Mouse (Mus musculus): ENCODE results near the gene Hoxa2. TPM values are rescaled to one million over a fixed set of nuclear protein-coding genes. Genes with fewer than 3 reads are reported as not detected.

Hoxa2 gene
- total and polyA plus RNA-seq, 3 experiments: not detected

GRCm38 (mm10) chr6:52189172-52189591, 24.6 kb upstream of the Hoxa2 start:
- Histone ChIP-seq H3K9me3 (replicated peaks) (peaks cover 10% of the 10 kb centered on the region), H3K4me1 (ENCODE audit: insufficient read depth, low read depth, low read length) (no peaks in the 10 kb centered on the region), H3K4me3 (ENCODE audit: low read depth, low read length) (no peak overlapping the region), H3K36me3 (replicated peaks) (no peaks in the 10 kb centered on the region), H3K27me3 (ENCODE audit: insufficient read depth, low read length) (peaks cover 4% of the 10 kb centered on the region; the same call in 1 of the 2 replicates)
- TF ChIP-seq TAL1 (conservative IDR thresholded peaks at IDR 0.05; ENCODE audit: low read depth, low read length) (no peak), GATA1 (IDR thresholded peaks at IDR 0.05; ENCODE audit: borderline replicate concordance, low read length) (no peak)
- ATAC-seq (ENCODE audit: extremely low read depth, insufficient number of reproducible peaks, low FRiP score, poor library complexity, severe bottlenecking) (no peak), DNase-seq (ENCODE audit: low spot score) (no peak)

DNA sequence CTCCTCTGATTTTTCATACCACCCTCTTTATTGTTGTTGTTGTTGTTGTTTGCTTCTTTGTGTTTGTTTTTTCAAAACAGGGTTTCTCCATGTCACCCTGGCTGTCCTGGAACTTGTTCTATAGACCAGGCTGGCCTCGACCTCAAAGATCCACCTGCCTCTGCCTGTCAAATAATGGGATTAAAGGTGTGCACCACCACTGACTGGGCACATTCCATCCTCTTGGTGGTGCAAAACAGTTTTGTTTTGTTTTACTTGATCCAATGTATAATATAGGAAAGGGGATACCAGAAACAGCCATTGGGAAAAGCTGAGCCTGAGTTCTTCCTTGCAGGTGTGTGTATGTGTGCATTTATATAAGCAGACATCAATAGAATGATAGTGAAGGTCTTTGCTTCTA, 21.9 kb upstream of the Hoxa2 start:
- H3K4me3 ChIP-seq (ENCODE audit: low read depth, low read length): no peak overlapping the region
- peaks cover 4% of the 10 kb centered on the region; the same call in 1 of the 2 replicates for H3K9me3 ChIP-seq (replicated peaks)
- no peaks in the 10 kb centered on the region for H3K36me3 ChIP-seq (replicated peaks)
- DNase-seq (ENCODE audit: low spot score) (no peak), ATAC-seq (ENCODE audit: extremely low read depth, insufficient number of reproducible peaks, low FRiP score, poor library complexity, severe bottlenecking) (no peak)
- peaks cover 4% of the 10 kb centered on the region; the same call in 1 of the 2 replicates for H3K27me3 ChIP-seq (ENCODE audit: insufficient read depth, low read length)
- no peak for TF ChIP-seq POLR2AphosphoS5 (IDR thresholded peaks at IDR 0.05; ENCODE audit: insufficient replicate concordance, low read depth, low read length)
- no peak for TF ChIP-seq TAL1 (conservative IDR thresholded peaks at IDR 0.05; ENCODE audit: low read depth, low read length)
- TF ChIP-seq CTCF (IDR thresholded peaks at IDR 0.05; ENCODE audit: low read depth, low read length): no peak
- TF ChIP-seq GATA2 (IDR thresholded peaks at IDR 0.05; ENCODE audit: borderline replicate concordance, low read depth, low read length): no peak
- TF ChIP-seq GATA1 (IDR thresholded peaks at IDR 0.05; ENCODE audit: borderline replicate concordance, low read length): no peak
- H3K4me1 ChIP-seq (ENCODE audit: insufficient read depth, low read depth, low read length): no peaks in the 10 kb centered on the region

DNA sequence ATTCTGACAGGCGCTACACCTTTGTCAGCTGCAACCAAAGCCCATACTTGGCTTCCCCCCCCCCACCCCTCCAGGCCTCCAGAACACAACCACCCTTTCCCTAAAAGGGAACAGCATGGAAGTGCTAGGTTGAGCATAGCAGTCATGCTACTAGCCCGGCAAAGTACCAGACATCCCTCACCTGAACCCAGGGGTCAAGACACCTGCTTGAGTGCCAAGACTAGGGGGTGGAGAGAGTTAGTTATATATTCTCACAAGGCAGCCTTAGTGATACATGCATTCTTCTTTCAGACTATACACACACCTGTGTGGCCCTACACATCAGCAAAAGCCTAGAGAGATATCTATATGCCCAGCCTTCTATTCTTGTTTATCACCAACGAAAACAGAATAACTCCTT, 21.2 kb upstream of the Hoxa2 start:
- peaks cover 4% of the 10 kb centered on the region; the same call in 1 of the 2 replicates for H3K27me3 ChIP-seq (ENCODE audit: insufficient read depth, low read length)
- H3K36me3 ChIP-seq (replicated peaks): no peaks in the 10 kb centered on the region
- no peak overlapping the region for H3K4me3 ChIP-seq (ENCODE audit: low read depth, low read length)
- ATAC-seq (ENCODE audit: extremely low read depth, insufficient number of reproducible peaks, low FRiP score, poor library complexity, severe bottlenecking) (no peak), DNase-seq (ENCODE audit: low spot score) (no peak)
- H3K9me3 ChIP-seq (replicated peaks): no peaks in the 10 kb centered on the region
- TF ChIP-seq GATA1 (IDR thresholded peaks at IDR 0.05; ENCODE audit: borderline replicate concordance, low read length) (no peak), POLR2AphosphoS5 (IDR thresholded peaks at IDR 0.05; ENCODE audit: insufficient replicate concordance, low read depth, low read length) (no peak), TAL1 (conservative IDR thresholded peaks at IDR 0.05; ENCODE audit: low read depth, low read length) (no peak), GATA2 (IDR thresholded peaks at IDR 0.05; ENCODE audit: borderline replicate concordance, low read depth, low read length) (no peak), CTCF (IDR thresholded peaks at IDR 0.05; ENCODE audit: low read depth, low read length) (no peak)
- H3K4me1 ChIP-seq (ENCODE audit: insufficient read depth, low read depth, low read length): no peaks in the 10 kb centered on the region

- Histone ChIP-seq H3K36me3 (replicated peaks) (no peaks in the 10 kb centered on the region), H3K9me3 (replicated peaks) (no peaks in the 10 kb centered on the region), H3K4me1 (ENCODE audit: insufficient read depth, low read depth, low read length) (no peaks in the 10 kb centered on the region), H3K4me3 (ENCODE audit: low read depth, low read length) (no peak overlapping the region), H3K27me3 (ENCODE audit: insufficient read depth, low read length) (peaks cover 4% of the 10 kb centered on the region; the same call in 1 of the 2 replicates)
- no peak for TF ChIP-seq GATA1 (IDR thresholded peaks at IDR 0.05; ENCODE audit: borderline replicate concordance, low read length)
- TF ChIP-seq GATA2 (IDR thresholded peaks at IDR 0.05; ENCODE audit: borderline replicate concordance, low read depth, low read length): no peak
- no peak for TF ChIP-seq TAL1 (conservative IDR thresholded peaks at IDR 0.05; ENCODE audit: low read depth, low read length)
- DNase-seq (ENCODE audit: low spot score) (no peak), ATAC-seq (ENCODE audit: extremely low read depth, insufficient number of reproducible peaks, low FRiP score, poor library complexity, severe bottlenecking) (no peak)
Observed at GRCm38 (mm10) chr6:52185222-52185621, 20.6 kb upstream of the Hoxa2 start.

DNA sequence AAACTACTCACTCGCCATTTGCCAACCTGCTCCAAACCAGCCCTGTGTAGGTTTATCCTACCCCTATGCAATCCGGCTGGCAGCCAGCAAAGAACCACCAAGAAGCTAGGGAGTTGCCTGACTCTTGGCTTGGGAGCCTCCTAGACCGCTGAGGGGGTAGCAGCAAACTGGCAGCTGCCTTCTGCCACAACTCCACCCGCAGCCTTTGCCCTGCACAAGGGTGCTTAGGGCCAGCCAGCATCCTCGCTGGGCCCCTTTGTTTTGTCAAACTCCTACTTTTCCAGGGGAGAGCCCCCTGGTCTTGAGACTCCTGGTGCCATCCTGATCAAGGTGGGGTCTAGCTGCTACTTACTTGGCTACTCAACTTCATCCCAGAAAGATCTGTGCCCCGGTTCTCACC, 20.0 kb upstream of the Hoxa2 start:
- Histone ChIP-seq H3K4me3 (ENCODE audit: low read depth, low read length) (no peak overlapping the region), H3K27me3 (ENCODE audit: insufficient read depth, low read length) (peaks cover 4% of the 10 kb centered on the region; the same call in 1 of the 2 replicates), H3K9me3 (replicated peaks) (no peaks in the 10 kb centered on the region), H3K36me3 (replicated peaks) (no peaks in the 10 kb centered on the region), H3K4me1 (ENCODE audit: insufficient read depth, low read depth, low read length) (no peaks in the 10 kb centered on the region)
- DNase-seq (ENCODE audit: low spot score) (no peak), ATAC-seq (ENCODE audit: extremely low read depth, insufficient number of reproducible peaks, low FRiP score, poor library complexity, severe bottlenecking) (no peak)
- no peak for TF ChIP-seq TAL1 (conservative IDR thresholded peaks at IDR 0.05; ENCODE audit: low read depth, low read length)
- TF ChIP-seq GATA2 (IDR thresholded peaks at IDR 0.05; ENCODE audit: borderline replicate concordance, low read depth, low read length): no peak
- TF ChIP-seq GATA1 (IDR thresholded peaks at IDR 0.05; ENCODE audit: borderline replicate concordance, low read length): no peak
- TF ChIP-seq POLR2AphosphoS5 (IDR thresholded peaks at IDR 0.05; ENCODE audit: insufficient replicate concordance, low read depth, low read length): no peak
- no peak for TF ChIP-seq CTCF (IDR thresholded peaks at IDR 0.05; ENCODE audit: low read depth, low read length)

GRCm38 (mm10) chr6:52183311-52184080, 18.9 kb upstream of the Hoxa2 start:
- no peak for ATAC-seq (ENCODE audit: extremely low read depth, insufficient number of reproducible peaks, low FRiP score, poor library complexity, severe bottlenecking)

More at GRCm38 (mm10) chr6:52183311-52184080, 18.9 kb upstream of the Hoxa2 start:
- Histone ChIP-seq H3K36me3 (replicated peaks) (no peaks in the 10 kb centered on the region), H3K4me1 (ENCODE audit: insufficient read depth, low read depth, low read length) (no peaks in the 10 kb centered on the region), H3K9me3 (replicated peaks) (no peaks in the 10 kb centered on the region), H3K4me3 (ENCODE audit: low read depth, low read length) (no peak overlapping the region), H3K27me3 (ENCODE audit: insufficient read depth, low read length) (peaks cover 14% of the 10 kb centered on the region)
- no peak for TF ChIP-seq POLR2AphosphoS5 (IDR thresholded peaks at IDR 0.05; ENCODE audit: insufficient replicate concordance, low read depth, low read length)
- no peak for TF ChIP-seq CTCF (IDR thresholded peaks at IDR 0.05; ENCODE audit: low read depth, low read length)
- TF ChIP-seq TAL1 (conservative IDR thresholded peaks at IDR 0.05; ENCODE audit: low read depth, low read length): no peak
- no peak for TF ChIP-seq GATA1 (IDR thresholded peaks at IDR 0.05; ENCODE audit: borderline replicate concordance, low read length)
- TF ChIP-seq GATA2 (IDR thresholded peaks at IDR 0.05; ENCODE audit: borderline replicate concordance, low read depth, low read length): no peak
- DNase-seq (ENCODE audit: low spot score): no peak

Measured in G1E (cell line).